Mouse (Mus musculus) kidney, embryonic 14.5 days (tissue): ENCODE data around the gene Shb. TPM values are rescaled to one million over a fixed set of nuclear protein-coding genes. Genes with fewer than 3 reads are reported as not detected.

Experiments used
- ATAC-seq: fragments of 200-750 bp; cut with Nextera tagmentation; 2 replicates; pipeline ENCODE4 v1.8.0; 2017; ENCODE audit warnings: moderate number of reproducible peaks, mild to moderate bottlenecking, moderate TSS enrichment, moderate library complexity; ENCODE audit not compliant: low FRiP score, low TSS enrichment
- H3K27ac ChIP-seq: fragments of 300-500 bp; sonication (generic); 2 replicates; pipeline ENCODE4 v1.5.1; 2014; ENCODE audit warnings: low read depth, mild to moderate bottlenecking, low read length, moderate library complexity, mixed read lengths
- H3K27me3 ChIP-seq: fragments of 300-500 bp; sonication (generic); 2 replicates; pipeline ENCODE4 v1.6.1; 2014; ENCODE audit warnings: mild to moderate bottlenecking, low read length; ENCODE audit not compliant: control insufficient read depth, insufficient read depth
- H3K36me3 ChIP-seq: fragments of 300-500 bp; sonication (generic); 2 replicates; pipeline ENCODE4 v1.6.1; 2014; ENCODE audit warnings: low read length, mixed read lengths; ENCODE audit not compliant: control insufficient read depth, insufficient read depth
- H3K4me1 ChIP-seq: fragments of 300-500 bp; sonication (generic); 2 replicates; pipeline ENCODE4 v1.6.1; 2014; ENCODE audit warnings: low read length, mixed read lengths; ENCODE audit not compliant: control insufficient read depth, insufficient read depth
- H3K4me2 ChIP-seq: fragments of 300-500 bp; sonication (generic); replicated peaks from 2 replicates; pipeline ENCODE4 v1.6.1; 2014; ENCODE audit warnings: low read depth, mild to moderate bottlenecking, low read length
- H3K4me3 ChIP-seq: fragments of 300-500 bp; sonication (generic); 2 replicates; pipeline ENCODE4 v1.5.1; 2014; ENCODE audit warnings: mild to moderate bottlenecking, low read length
- H3K9ac ChIP-seq: fragments of 300-500 bp; sonication (generic); 2 replicates; pipeline ENCODE4 v1.6.1; 2014; ENCODE audit warnings: low read depth, mild to moderate bottlenecking, low read length, moderate library complexity
- H3K9me3 ChIP-seq: fragments of 300-500 bp; sonication (generic); 2 replicates; pipeline ENCODE4 v1.6.1; 2016; ENCODE audit warnings: low read length; ENCODE audit not compliant: control insufficient read depth
- WGBS: fragments of 180-500 bp; shearing (Covaris S2); extraction: QIAGEN DNeasy Blood & Tissue Kit; methylation state at CpG from one replicate; pipeline ENCODE4 v1.1.7; 2014; 5-methylcytosine and 5-hydroxymethylcytosine counted together
- polyA plus RNA-seq: library from polyadenylated mRNA; unstranded; fragments of >200 nt; fragmentation: Nextera tagmentation; extraction: Ambion mirVana; gene quantifications from 2 replicates; pipeline ENCODE4 v1.2.1, GENCODE M21; 2014

Shb gene
- polyA plus RNA-seq, 1 experiment from 2014 or later, result 6.1 TPM

GRCm38 (mm10) chr4:45473129-45473528, 59.1 kb downstream of the Shb start:
- ATAC-seq, result peak; percentile 72
- WGBS, result 21% methylated on average over 11 of the region's 11 CpGs
- Histone ChIP-seq H3K27me3 (no peaks in the 10 kb centered on the region), H3K4me2 (no peak overlapping the region), H3K27ac (no peak overlapping the region; the same call in 1 of the 2 replicates), H3K4me1 (peaks cover 35% of the 10 kb centered on the region), H3K4me3 (no peak overlapping the region), H3K9ac (no peak overlapping the region), H3K9me3 (no peaks in the 10 kb centered on the region), H3K36me3 (no peaks in the 10 kb centered on the region)

GRCm38 (mm10) chr4:45472706-45473105, 59.6 kb downstream of the Shb start:
- H3K27ac ChIP-seq, result 0 out of 2 replicates have a peak overlapping the region, but pooled peaks have one; percentile 12
- H3K36me3 ChIP-seq, result no peaks in the 10 kb centered on the region
- ATAC-seq, result no peak
- WGBS, result 71% methylated on average over 6 of the region's 6 CpGs
- H3K27me3 ChIP-seq, result no peaks in the 10 kb centered on the region
- H3K4me1 ChIP-seq, result peaks cover 35% of the 10 kb centered on the region
- no peak overlapping the region for H3K4me3 ChIP-seq
- H3K9me3 ChIP-seq, result no peaks in the 10 kb centered on the region
- H3K9ac ChIP-seq, result no peak overlapping the region
- H3K4me2 ChIP-seq, result no peak overlapping the region

- WGBS, result 48% methylated on average over 11 of the region's 11 CpGs
- H3K4me3 ChIP-seq, result no peak overlapping the region
- no peak overlapping the region for H3K4me2 ChIP-seq
- H3K36me3 ChIP-seq, result no peaks in the 10 kb centered on the region
- ATAC-seq, result no peak
- H3K9ac ChIP-seq, result no peak overlapping the region
- H3K9me3 ChIP-seq, result no peaks in the 10 kb centered on the region
- no peaks in the 10 kb centered on the region for H3K27me3 ChIP-seq
- peaks cover 43% of the 10 kb centered on the region for H3K4me1 ChIP-seq
- H3K27ac ChIP-seq, result no peak overlapping the region
Measured at GRCm38 (mm10) chr4:45471654-45472556, 60.4 kb downstream of the Shb start.

- Histone ChIP-seq H3K4me3 (no peak overlapping the region), H3K27me3 (no peaks in the 10 kb centered on the region), H3K4me2 (no peak overlapping the region), H3K9ac (no peak overlapping the region), H3K4me1 (peaks cover 41% of the 10 kb centered on the region), H3K9me3 (no peaks in the 10 kb centered on the region), H3K36me3 (no peaks in the 10 kb centered on the region), H3K27ac (no peak overlapping the region)
- WGBS, result 63% methylated on average over 6 of the region's 6 CpGs
- ATAC-seq, result no peak
Measured at GRCm38 (mm10) chr4:45469057-45469456, 63.2 kb downstream of the Shb start.

- peak overlapping the region; percentile 26; the same call in 1 of the 2 replicates for H3K27ac ChIP-seq
Measured at GRCm38 (mm10) chr4:45468507-45468906, 63.8 kb downstream of the Shb start.

GRCm38 (mm10) chr4:45467115-45467912, 65.0 kb downstream of the Shb start:
- Histone ChIP-seq H3K9ac (no peak overlapping the region), H3K4me1 (peaks cover 28% of the 10 kb centered on the region), H3K4me3 (no peak overlapping the region), H3K4me2 (no peak overlapping the region), H3K9me3 (no peaks in the 10 kb centered on the region), H3K27me3 (no peaks in the 10 kb centered on the region), H3K36me3 (no peaks in the 10 kb centered on the region), H3K27ac (no peak overlapping the region)
- ATAC-seq, result no peak
- 68% methylated on average over 12 of the region's 12 CpGs for WGBS

More at GRCm38 (mm10) chr4:45468507-45468906, 63.8 kb downstream of the Shb start:
- Histone ChIP-seq H3K4me3 (no peak overlapping the region), H3K4me1 (peaks cover 37% of the 10 kb centered on the region), H3K9me3 (no peaks in the 10 kb centered on the region), H3K9ac (no peak overlapping the region), H3K27me3 (no peaks in the 10 kb centered on the region), H3K36me3 (no peaks in the 10 kb centered on the region), H3K4me2 (no peak overlapping the region)
- WGBS, result 69% methylated on average over 6 of the region's 6 CpGs
- ATAC-seq, result no peak

- peaks cover 31% of the 10 kb centered on the region; the same call in 1 of the 2 replicates for H3K4me1 ChIP-seq
- WGBS, result 80% methylated on average over 9 of the region's 9 CpGs
Measured at GRCm38 (mm10) chr4:45464941-45465340, 67.3 kb downstream of the Shb start.

GRCm38 (mm10) chr4:45464528-45464927, 67.7 kb downstream of the Shb start:
- Histone ChIP-seq H3K36me3 (no peaks in the 10 kb centered on the region), H3K4me2 (no peak overlapping the region), H3K27me3 (no peaks in the 10 kb centered on the region), H3K9me3 (no peaks in the 10 kb centered on the region), H3K4me3 (no peak overlapping the region), H3K27ac (no peak overlapping the region), H3K9ac (no peak overlapping the region), H3K4me1 (peaks cover 32% of the 10 kb centered on the region; the same call in 1 of the 2 replicates)
- no peak for ATAC-seq
- 59% methylated on average over 12 of the region's 12 CpGs for WGBS

More at GRCm38 (mm10) chr4:45464941-45465340, 67.3 kb downstream of the Shb start:
- Histone ChIP-seq H3K4me3 (no peak overlapping the region), H3K9me3 (no peaks in the 10 kb centered on the region), H3K36me3 (no peaks in the 10 kb centered on the region), H3K9ac (no peak overlapping the region), H3K27ac (no peak overlapping the region), H3K4me2 (no peak overlapping the region), H3K27me3 (no peaks in the 10 kb centered on the region)
- ATAC-seq, result no peak
